Mouse (Mus musculus) midbrain, postnatal 0 days (tissue): ENCODE measurements around the gene Neu2. TPM values are rescaled to one million over a fixed set of nuclear protein-coding genes. Genes with fewer than 3 reads are reported as not detected.

Source experiments
- ATAC-seq: fragments of 200-750 bp; cut with Nextera tagmentation; 2 replicates; pipeline ENCODE4 v1.8.0; 2017; ENCODE audit warnings: moderate number of reproducible peaks, mild to moderate bottlenecking, moderate TSS enrichment, moderate library complexity; ENCODE audit not compliant: low FRiP score
- DNase-seq: peaks from one replicate; pipeline ENCODE4 v3.0.0-alpha.2; 2015; ENCODE audit warnings: low spot score
- H3K27ac ChIP-seq: fragments of 300-500 bp; sonication (generic); 2 replicates; pipeline ENCODE4 v1.5.1; 2014; ENCODE audit warnings: low read depth, mild to moderate bottlenecking, low read length, mixed read lengths
- H3K27me3 ChIP-seq: fragments of 300-500 bp; sonication (generic); 2 replicates; pipeline ENCODE4 v1.6.1; 2014; ENCODE audit warnings: low read length, control low read depth, mixed read lengths; ENCODE audit not compliant: insufficient read depth
- H3K36me3 ChIP-seq: fragments of 300-500 bp; sonication (generic); 2 replicates; pipeline ENCODE4 v1.6.1; 2014; ENCODE audit warnings: low read length, control low read depth, mixed read lengths; ENCODE audit not compliant: insufficient read depth
- H3K4me1 ChIP-seq: fragments of 300-500 bp; sonication (generic); 2 replicates; pipeline ENCODE4 v1.6.1; 2014; ENCODE audit warnings: mild to moderate bottlenecking, control low read depth, antibody characterized with exemption, low read length, mixed read lengths; ENCODE audit not compliant: insufficient read depth
- H3K4me2 ChIP-seq: fragments of 300-500 bp; sonication (generic); 2 replicates; pipeline ENCODE4 v1.6.1; 2014; ENCODE audit warnings: low read depth, mild to moderate bottlenecking, low read length, mixed read lengths; ENCODE audit not compliant: poor library complexity, severe bottlenecking
- H3K4me3 ChIP-seq: fragments of 300-500 bp; sonication (generic); 2 replicates; pipeline ENCODE4 v1.5.1; 2014; ENCODE audit warnings: low read depth, mild to moderate bottlenecking, low read length, moderate library complexity
- H3K9ac ChIP-seq: fragments of 300-500 bp; sonication (generic); replicated peaks from 2 replicates; pipeline ENCODE4 v1.6.1; 2014; ENCODE audit warnings: mild to moderate bottlenecking, low read length, moderate library complexity, mixed read lengths; ENCODE audit not compliant: poor library complexity, severe bottlenecking
- H3K9me3 ChIP-seq: fragments of 300-500 bp; sonication (generic); 2 replicates; pipeline ENCODE4 v1.6.1; 2016; ENCODE audit warnings: low read length, control low read depth
- CTCF ChIP-seq: IDR thresholded peaks from 2 replicates; pipeline ENCODE4 v1.5.1; 2016; ENCODE audit warnings: antibody characterized with exemption, mild to moderate bottlenecking
- WGBS: fragments of 180-500 bp; shearing (Covaris S2); extraction: QIAGEN DNeasy Blood & Tissue Kit; methylation state at CpG from one replicate; pipeline ENCODE4 v1.1.7; 2014; 5-methylcytosine and 5-hydroxymethylcytosine counted together
- polyA plus RNA-seq: library from polyadenylated mRNA; unstranded; fragments of >200 nt; fragmentation: Nextera tagmentation; extraction: Ambion mirVana; gene quantifications from 2 replicates; pipeline ENCODE4 v1.2.1, GENCODE M21; 2015
- total RNA-seq: library from RNA; depleted of rRNA; stranded (reverse); fragments of >200 nt; gene quantifications from 2 replicates; pipeline ENCODE4 v1.2.3, GENCODE M21; 2014

Gene Neu2
- total and polyA plus RNA-seq, 2 experiments from 2014 or later, result 1.1 to 1.3 TPM

DNA sequence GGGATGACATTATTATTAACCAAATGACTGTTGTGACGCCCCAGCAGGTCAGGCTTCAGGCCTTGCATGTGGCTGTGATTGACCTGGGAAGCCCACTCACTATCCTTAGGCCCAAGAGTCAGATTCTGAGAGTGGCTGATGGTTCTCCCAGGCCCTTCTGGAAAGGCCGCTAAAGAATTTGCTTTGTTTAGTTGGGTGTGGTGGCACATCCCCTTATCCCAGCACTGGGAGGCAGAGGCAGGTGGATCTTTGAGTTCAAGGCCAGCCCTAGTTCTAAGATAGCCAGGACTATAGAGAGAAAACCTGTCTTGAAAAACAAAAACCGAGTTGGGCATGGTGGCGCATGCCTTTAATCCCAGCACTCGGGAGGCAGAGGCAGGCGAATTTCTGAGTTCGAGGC lies 15.4 kb downstream of the Neu2 start:
- Histone ChIP-seq H3K9ac (no peak overlapping the region), H3K27ac (no peak overlapping the region), H3K27me3 (no peaks in the 10 kb centered on the region), H3K4me1 (no peaks in the 10 kb centered on the region), H3K4me2 (no peak overlapping the region), H3K36me3 (no peaks in the 10 kb centered on the region), H3K4me3 (no peak overlapping the region), H3K9me3 (no peaks in the 10 kb centered on the region)
- DNase-seq, result no peak
- WGBS, result 93% methylated on average over 7 of the region's 7 CpGs
- TF ChIP-seq CTCF, result no peak
- ATAC-seq, result no peak

GRCm38 (mm10) chr1:87527191-87527590 lies 17.5 kb downstream of the Neu2 start:
- no peaks in the 10 kb centered on the region for H3K36me3 ChIP-seq
- no peaks in the 10 kb centered on the region for H3K9me3 ChIP-seq
- H3K4me3 ChIP-seq, result no peak overlapping the region
- no peak for DNase-seq
- H3K27ac ChIP-seq, result no peak overlapping the region
- ATAC-seq, result no peak
- no peaks in the 10 kb centered on the region for H3K27me3 ChIP-seq
- WGBS, result 81% methylated on average over 9 of the region's 9 CpGs
- TF ChIP-seq CTCF, result no peak
- H3K4me1 ChIP-seq, result no peaks in the 10 kb centered on the region
- no peak overlapping the region for H3K4me2 ChIP-seq
- H3K9ac ChIP-seq, result no peak overlapping the region

GRCm38 (mm10) chr1:87532346-87532745 lies 22.7 kb downstream of the Neu2 start:
- Histone ChIP-seq H3K27ac (no peak overlapping the region), H3K9me3 (no peaks in the 10 kb centered on the region), H3K27me3 (no peaks in the 10 kb centered on the region), H3K9ac (no peak overlapping the region), H3K4me3 (no peak overlapping the region), H3K4me1 (no peaks in the 10 kb centered on the region), H3K36me3 (no peaks in the 10 kb centered on the region), H3K4me2 (no peak overlapping the region)
- 88% methylated on average over 4 of the region's 4 CpGs for WGBS
- no peak for DNase-seq
- no peak for TF ChIP-seq CTCF
- no peak for ATAC-seq

- DNase-seq (no peak), ATAC-seq (no peak)
- 74% methylated on average over 3 of the region's 3 CpGs for WGBS
- no peak for TF ChIP-seq CTCF
- Histone ChIP-seq H3K9me3 (no peaks in the 10 kb centered on the region), H3K4me1 (no peaks in the 10 kb centered on the region), H3K9ac (no peak overlapping the region), H3K27me3 (no peaks in the 10 kb centered on the region), H3K36me3 (no peaks in the 10 kb centered on the region), H3K4me2 (no peak overlapping the region), H3K27ac (no peak overlapping the region), H3K4me3 (no peak overlapping the region)
These were observed 24.4 kb downstream of the Neu2 start for GRCm38 (mm10) chr1:87534118-87534517.

GRCm38 (mm10) chr1:87537008-87537407 lies 27.3 kb downstream of the Neu2 start:
- no peak for TF ChIP-seq CTCF
- no peaks in the 10 kb centered on the region for H3K4me1 ChIP-seq
- no peak overlapping the region for H3K9ac ChIP-seq
- WGBS, result 89% methylated on average over 1 of the region's 1 CpGs
- no peaks in the 10 kb centered on the region for H3K36me3 ChIP-seq
- H3K4me3 ChIP-seq, result no peak overlapping the region
- H3K9me3 ChIP-seq, result no peaks in the 10 kb centered on the region
- H3K27ac ChIP-seq, result no peak overlapping the region
- no peak for ATAC-seq
- DNase-seq, result no peak
- H3K27me3 ChIP-seq, result no peaks in the 10 kb centered on the region
- no peak overlapping the region for H3K4me2 ChIP-seq

DNA sequence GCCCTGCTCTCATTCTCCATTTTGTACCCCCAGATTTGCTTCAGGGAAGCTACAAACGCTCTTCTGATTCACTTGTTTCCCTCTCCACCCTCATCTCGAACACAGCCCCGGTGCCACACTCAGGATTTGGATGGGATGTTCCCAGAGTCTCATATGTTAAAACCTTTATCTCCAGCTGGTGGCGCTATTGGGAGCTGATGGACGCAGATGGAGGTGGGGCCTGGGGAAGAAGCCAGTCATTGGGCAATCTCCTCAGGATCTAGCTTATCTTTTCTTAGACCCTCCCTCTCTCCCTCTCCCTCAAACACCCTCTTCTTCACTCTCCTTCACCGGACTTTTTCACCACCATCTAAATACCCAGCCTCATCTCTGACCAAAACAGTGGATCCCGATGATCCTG lies 31.9 kb downstream of the Neu2 start:
- Histone ChIP-seq H3K9ac (no peak overlapping the region), H3K27ac (no peak overlapping the region), H3K4me3 (no peak overlapping the region), H3K9me3 (no peaks in the 10 kb centered on the region), H3K27me3 (no peaks in the 10 kb centered on the region), H3K4me1 (no peaks in the 10 kb centered on the region), H3K4me2 (no peak overlapping the region), H3K36me3 (no peaks in the 10 kb centered on the region)
- WGBS, result 39% methylated on average over 7 of the region's 7 CpGs
- peak; percentile 58 for TF ChIP-seq CTCF
- ATAC-seq (no peak), DNase-seq (peak; percentile 35)
